Mouse (Mus musculus) neural tube, embryonic 14.5 days (tissue): ENCODE measurements around the gene Six5. TPM values are rescaled to one million over a fixed set of nuclear protein-coding genes. Genes with fewer than 3 reads are reported as not detected.
A peak's percentile ranks its signal among the peaks of the same experiment; 100 is the strongest.

Experiments used
- ATAC-seq: fragments of 200-750 bp; cut with Nextera tagmentation; 2 replicates; pipeline ENCODE4 v1.8.0; 2017; ENCODE audit warnings: low read depth, mild to moderate bottlenecking, moderate TSS enrichment, moderate library complexity
- H3K27ac ChIP-seq: fragments of 300-500 bp; sonication (generic); 2 replicates; pipeline ENCODE4 v1.5.1; 2014; ENCODE audit warnings: low read depth, mild to moderate bottlenecking, control low read depth, low read length, moderate library complexity, mixed read lengths
- H3K27me3 ChIP-seq: fragments of 300-500 bp; sonication (generic); 2 replicates; pipeline ENCODE4 v1.6.1; 2014; ENCODE audit warnings: low read length; ENCODE audit not compliant: control insufficient read depth, insufficient read depth
- H3K36me3 ChIP-seq: fragments of 300-500 bp; sonication (generic); 2 replicates; pipeline ENCODE4 v1.6.1; 2014; ENCODE audit warnings: low read length, mixed read lengths; ENCODE audit not compliant: control insufficient read depth, insufficient read depth
- H3K4me1 ChIP-seq: fragments of 300-500 bp; sonication (generic); 2 replicates; pipeline ENCODE4 v1.6.1; 2014; ENCODE audit warnings: low read length; ENCODE audit not compliant: control insufficient read depth, insufficient read depth
- H3K4me2 ChIP-seq: fragments of 300-500 bp; sonication (generic); 2 replicates; pipeline ENCODE4 v1.6.1; 2014; ENCODE audit warnings: mild to moderate bottlenecking, low read depth, low read length, control low read depth
- H3K4me3 ChIP-seq: fragments of 300-500 bp; sonication (generic); 2 replicates; pipeline ENCODE4 v1.5.1; 2014; ENCODE audit warnings: low read depth, low read length, control low read depth, mixed read lengths
- H3K9ac ChIP-seq: fragments of 300-500 bp; sonication (generic); replicated peaks from 2 replicates; pipeline ENCODE4 v1.6.1; 2014; ENCODE audit warnings: low read depth, mild to moderate bottlenecking, control low read depth, low read length, mixed read lengths
- H3K9me3 ChIP-seq: fragments of 300-500 bp; sonication (generic); 2 replicates; pipeline ENCODE4 v1.6.1; 2016; ENCODE audit warnings: low read length; ENCODE audit not compliant: control insufficient read depth
- WGBS: fragments of 180-500 bp; shearing (Covaris S2); extraction: QIAGEN DNeasy Blood & Tissue Kit; methylation state at CpG from one replicate; pipeline ENCODE4 v1.1.7; 2014; 5-methylcytosine and 5-hydroxymethylcytosine counted together
- polyA plus RNA-seq: library from polyadenylated mRNA; unstranded; fragments of >200 nt; fragmentation: Nextera tagmentation; extraction: Ambion mirVana; gene quantifications from 2 replicates; pipeline ENCODE4 v1.2.1, GENCODE M21; 2014

Gene Six5
- polyA plus RNA-seq, 1 experiment from 2014 or later, result 1.3 TPM

DNA sequence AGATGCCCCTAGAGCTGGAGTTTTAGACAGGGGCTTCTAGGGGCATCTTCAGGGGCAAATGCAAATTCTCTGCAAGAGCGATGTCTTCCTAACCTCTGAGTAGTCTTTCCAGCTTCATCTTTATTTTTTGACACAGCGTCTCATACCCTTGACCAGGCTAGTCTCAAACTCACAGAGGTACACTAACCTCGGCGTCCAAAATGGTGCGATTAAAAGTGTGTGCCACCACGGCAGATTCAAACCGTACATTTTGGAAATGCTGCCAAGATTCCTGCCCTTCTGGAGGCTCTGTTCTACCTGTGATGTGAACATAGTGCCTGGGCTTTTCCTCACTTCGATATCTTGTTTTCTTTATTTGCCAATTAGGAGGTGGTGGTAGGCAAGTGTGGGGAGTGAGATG is 24.7 kb downstream of the Six5 start:
- peak overlapping the region; percentile 18; the same call in 1 of the 2 replicates for H3K4me2 ChIP-seq
- ATAC-seq, result peak; percentile 24
- H3K9ac ChIP-seq, result no peak overlapping the region
- WGBS, result 92% methylated on average over 8 of the region's 8 CpGs
- H3K27ac ChIP-seq, result no peak overlapping the region
- no peaks in the 10 kb centered on the region for H3K36me3 ChIP-seq
- no peaks in the 10 kb centered on the region for H3K27me3 ChIP-seq
- peaks cover 6% of the 10 kb centered on the region; the same call in 1 of the 2 replicates for H3K4me1 ChIP-seq
- H3K4me3 ChIP-seq, result no peak overlapping the region
- no peaks in the 10 kb centered on the region for H3K9me3 ChIP-seq

DNA sequence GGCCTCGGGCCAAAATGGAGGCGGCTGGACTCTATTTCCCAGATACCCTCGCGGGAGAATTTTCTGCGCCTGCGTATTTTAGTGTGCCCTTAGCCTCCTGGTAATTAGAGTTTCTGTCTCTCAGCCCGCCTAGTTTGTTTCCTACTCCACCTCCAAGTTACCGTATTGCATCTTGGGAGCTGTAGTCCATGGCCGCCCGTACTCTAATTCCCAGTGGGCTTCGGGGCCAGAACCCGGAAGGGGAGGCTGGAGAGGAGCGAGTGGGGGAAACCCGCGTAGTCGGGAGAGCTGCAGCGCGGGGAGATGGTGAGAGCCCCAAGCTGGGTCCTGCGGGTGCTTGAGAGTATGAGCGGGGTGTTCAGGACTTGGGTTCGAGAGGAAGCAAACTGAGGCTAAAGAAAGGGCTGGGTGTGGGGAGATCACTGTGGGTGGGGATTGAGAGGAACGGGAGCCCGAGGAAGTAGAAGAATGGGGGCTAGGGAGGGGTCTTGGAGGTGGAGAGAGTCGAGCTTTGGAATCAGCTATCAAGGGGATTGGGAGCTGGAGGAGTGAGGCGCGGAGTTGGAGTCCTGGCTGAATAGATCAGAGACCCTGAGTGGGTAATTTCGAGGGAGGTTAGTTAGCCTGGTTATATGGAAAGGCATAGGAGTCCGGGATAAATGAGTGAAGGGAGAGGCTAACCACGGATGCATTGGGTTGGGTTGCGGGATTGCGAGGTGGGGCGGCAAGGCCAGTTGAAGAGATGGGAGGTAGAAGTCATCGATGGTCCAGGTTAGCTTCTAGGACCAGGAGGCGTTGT is 25.4 kb downstream of the Six5 start, which contains the start of gene Fbxo46:
Gene Fbxo46, plus strand, starts transcription at position 229 of the 799 bp plus-strand sequence.
- peak within 1 kb of the TSS; percentile 71 for H3K9ac ChIP-seq
- peak; percentile 91 for ATAC-seq
- H3K4me3 ChIP-seq, result peak within 1 kb of the TSS; percentile 66
- no peaks in the 10 kb centered on the region for H3K27me3 ChIP-seq
- H3K36me3 ChIP-seq, result no peaks in the 10 kb centered on the region
- H3K27ac ChIP-seq, result peak within 1 kb of the TSS; percentile 46; the same call in 1 of the 2 replicates
- WGBS, result 4% methylated on average over 34 of the region's 34 CpGs
- H3K4me1 ChIP-seq, result peaks cover 6% of the 10 kb centered on the region; the same call in 1 of the 2 replicates
- no peaks in the 10 kb centered on the region for H3K9me3 ChIP-seq
- peak within 1 kb of the TSS; percentile 68 for H3K4me2 ChIP-seq

DNA sequence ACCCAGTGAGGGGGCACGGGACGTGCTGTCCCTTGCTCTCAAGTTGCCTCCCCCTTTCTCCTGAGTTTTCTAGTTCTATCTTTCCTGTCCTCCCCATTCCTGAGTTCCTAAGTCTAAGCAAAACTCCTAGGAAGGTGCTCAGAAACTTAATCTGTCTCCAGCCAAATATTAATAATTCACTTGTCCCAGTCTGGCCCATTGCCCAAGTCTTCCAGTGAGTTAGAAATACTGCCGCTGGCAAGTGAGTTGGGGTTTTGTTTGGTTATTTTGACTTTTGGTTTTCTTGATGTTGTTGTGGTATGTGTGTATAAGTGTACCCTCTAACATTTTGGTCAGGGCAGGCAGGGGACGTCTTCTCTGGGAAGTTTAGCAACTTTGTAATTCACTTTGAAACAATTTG is 27.3 kb downstream of the Six5 start:
- ATAC-seq, result no peak
- Histone ChIP-seq H3K4me3 (no peak overlapping the region), H3K36me3 (no peaks in the 10 kb centered on the region), H3K27ac (no peak overlapping the region), H3K9ac (no peak overlapping the region), H3K4me2 (no peak overlapping the region), H3K27me3 (no peaks in the 10 kb centered on the region), H3K4me1 (peaks cover 6% of the 10 kb centered on the region; the same call in 1 of the 2 replicates), H3K9me3 (no peaks in the 10 kb centered on the region)
- 95% methylated on average over 4 of the region's 4 CpGs for WGBS

DNA sequence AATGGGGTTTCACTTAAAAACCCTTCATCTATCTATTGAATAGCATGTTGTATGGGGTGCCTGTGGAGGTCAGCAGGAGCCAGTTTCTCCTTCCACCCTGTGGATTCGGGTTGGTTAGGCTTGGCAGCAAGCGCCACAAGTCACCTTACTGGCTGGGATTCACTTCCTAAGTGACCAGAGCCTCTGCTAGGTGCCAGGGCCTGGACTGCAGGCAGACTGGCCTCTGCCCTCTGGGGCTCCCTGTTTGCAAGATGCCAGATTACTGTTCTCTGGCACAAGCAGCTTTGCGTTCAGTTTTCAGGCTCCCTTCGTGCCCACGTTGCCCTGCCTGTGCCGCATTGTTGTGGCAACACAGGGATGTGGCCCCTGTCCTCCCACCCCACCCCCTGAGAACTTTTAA is 30.3 kb downstream of the Six5 start:
- H3K4me1 ChIP-seq, result peaks cover 6% of the 10 kb centered on the region; the same call in 1 of the 2 replicates
- WGBS, result 95% methylated on average over 6 of the region's 6 CpGs
- no peak overlapping the region for H3K4me2 ChIP-seq
- no peaks in the 10 kb centered on the region for H3K27me3 ChIP-seq
- ATAC-seq, result no peak
- H3K27ac ChIP-seq, result no peak overlapping the region
- H3K9me3 ChIP-seq, result no peaks in the 10 kb centered on the region
- H3K9ac ChIP-seq, result no peak overlapping the region
- H3K36me3 ChIP-seq, result no peaks in the 10 kb centered on the region
- H3K4me3 ChIP-seq, result no peak overlapping the region

DNA sequence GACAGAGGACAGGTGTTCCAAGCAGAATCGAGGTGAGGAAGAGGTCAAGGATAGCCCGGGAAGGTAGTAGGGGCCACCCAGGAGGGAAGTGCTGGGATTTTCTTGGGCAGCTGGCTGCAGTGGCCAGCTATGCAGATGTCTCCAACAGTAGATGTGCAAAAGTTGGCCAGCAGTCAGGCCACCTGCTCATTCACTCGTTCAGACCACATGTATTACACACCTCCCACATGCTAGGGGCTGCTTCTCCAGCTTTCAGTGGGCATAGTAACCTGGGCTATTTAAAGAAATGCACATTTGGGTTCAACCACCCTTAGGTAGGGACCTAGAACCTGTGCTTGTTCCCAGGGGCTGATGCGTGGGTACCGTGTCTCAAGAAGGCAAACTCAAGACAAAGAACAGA is 33.4 kb downstream of the Six5 start:
- WGBS, result 95% methylated on average over 5 of the region's 5 CpGs
- Histone ChIP-seq H3K36me3 (no peaks in the 10 kb centered on the region), H3K9ac (no peak overlapping the region), H3K4me1 (peaks cover 12% of the 10 kb centered on the region; the same call in 1 of the 2 replicates), H3K4me3 (no peak overlapping the region), H3K27ac (no peak overlapping the region), H3K27me3 (no peaks in the 10 kb centered on the region), H3K4me2 (no peak overlapping the region), H3K9me3 (no peaks in the 10 kb centered on the region)
- ATAC-seq, result no peak

DNA sequence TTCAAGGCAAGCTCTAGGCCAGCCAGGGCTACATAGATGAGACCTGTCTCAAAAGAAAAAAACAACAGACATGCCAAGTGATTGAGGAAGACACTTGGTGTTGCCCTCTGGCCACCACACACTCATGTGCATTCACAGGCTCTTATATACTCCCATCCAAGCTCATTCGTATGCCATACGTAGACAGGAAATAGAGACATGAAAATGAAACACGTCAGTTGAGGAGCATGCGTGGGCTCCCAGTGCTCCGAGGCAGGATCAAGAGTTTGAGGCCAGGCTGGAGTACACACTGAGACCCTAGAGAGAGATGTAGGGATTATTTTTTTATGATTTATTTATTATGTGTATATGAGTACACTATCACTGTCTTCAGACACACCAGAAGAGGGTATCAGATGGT is 35.0 kb downstream of the Six5 start:
- H3K9me3 ChIP-seq, result no peaks in the 10 kb centered on the region
- no peak overlapping the region for H3K4me3 ChIP-seq
- no peaks in the 10 kb centered on the region for H3K36me3 ChIP-seq
- no peak overlapping the region for H3K27ac ChIP-seq
- 96% methylated on average over 5 of the region's 5 CpGs for WGBS
- H3K4me1 ChIP-seq, result peaks cover 12% of the 10 kb centered on the region; the same call in 1 of the 2 replicates
- H3K4me2 ChIP-seq, result no peak overlapping the region
- no peaks in the 10 kb centered on the region for H3K27me3 ChIP-seq
- no peak for ATAC-seq
- no peak overlapping the region for H3K9ac ChIP-seq

DNA sequence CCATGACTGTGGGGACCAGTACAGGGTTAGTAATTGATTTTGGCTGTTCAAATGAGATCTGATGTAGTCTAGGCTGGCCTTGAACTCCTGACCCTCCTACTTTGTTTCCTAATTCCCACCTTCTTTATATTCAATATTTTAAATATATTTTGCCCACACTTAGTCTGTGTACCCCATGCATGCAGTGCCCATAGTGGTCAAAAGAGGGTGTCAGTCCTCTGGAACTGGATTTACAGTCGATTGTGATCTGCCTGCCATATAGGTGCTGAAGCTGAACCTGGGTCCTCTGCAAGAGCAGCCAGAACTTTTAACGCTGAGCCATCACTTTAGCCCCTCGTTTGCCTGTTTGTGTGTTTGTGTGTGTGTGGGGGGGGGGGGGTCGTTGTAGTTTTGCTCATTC is 36.3 kb downstream of the Six5 start:
- peaks cover 12% of the 10 kb centered on the region; the same call in 1 of the 2 replicates for H3K4me1 ChIP-seq
- no peak for ATAC-seq
- H3K36me3 ChIP-seq, result peaks cover 3% of the 10 kb centered on the region
- no peaks in the 10 kb centered on the region for H3K9me3 ChIP-seq
- no peaks in the 10 kb centered on the region for H3K27me3 ChIP-seq
- peak overlapping the region; percentile 88 for H3K27ac ChIP-seq
- H3K4me2 ChIP-seq, result peak overlapping the region; percentile 60
- peak overlapping the region; percentile 43; the same call in 1 of the 2 replicates for H3K4me3 ChIP-seq
- H3K9ac ChIP-seq, result no peak overlapping the region; the same call in 1 of the 2 replicates
- WGBS, result 38% methylated on average over 4 of the region's 4 CpGs

DNA sequence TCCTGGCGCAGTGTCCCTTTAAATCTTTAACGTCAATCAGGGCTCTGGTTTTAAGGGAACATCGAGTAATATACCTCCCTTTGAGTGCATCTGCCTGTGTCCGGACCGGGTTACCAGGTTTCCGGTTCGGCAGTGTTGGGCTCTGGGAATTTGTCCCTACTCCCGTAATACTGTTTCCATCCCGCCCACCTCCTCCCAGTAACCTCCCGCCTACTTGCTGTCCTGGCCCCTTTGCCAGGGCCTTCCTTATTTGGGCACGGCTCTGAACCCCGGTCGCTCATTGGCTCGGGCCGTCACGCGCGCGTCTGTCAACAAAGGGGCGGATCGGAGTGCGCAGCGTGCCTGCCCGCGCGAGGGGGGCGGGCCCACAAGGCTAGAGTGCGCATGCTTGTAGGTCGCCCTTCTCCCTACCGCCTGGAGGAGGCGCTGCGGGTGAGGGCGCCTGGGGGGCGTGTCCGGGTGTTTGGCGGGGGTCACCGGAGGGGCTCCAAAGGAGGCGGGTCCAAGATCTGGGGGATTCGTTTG is 37.0 kb downstream of the Six5 start:
- H3K27ac ChIP-seq, result peak overlapping the region; percentile 88
- H3K9ac ChIP-seq, result peak overlapping the region; percentile 46
- H3K4me3 ChIP-seq, result peak overlapping the region; percentile 43
- H3K36me3 ChIP-seq, result peaks cover 10% of the 10 kb centered on the region
- ATAC-seq, result peak; percentile 98
- no peaks in the 10 kb centered on the region for H3K27me3 ChIP-seq
- H3K9me3 ChIP-seq, result no peaks in the 10 kb centered on the region
- peaks cover 12% of the 10 kb centered on the region; the same call in 1 of the 2 replicates for H3K4me1 ChIP-seq
- H3K4me2 ChIP-seq, result peak overlapping the region; percentile 60
- under 1% methylated on average over 39 of the region's 39 CpGs for WGBS

DNA sequence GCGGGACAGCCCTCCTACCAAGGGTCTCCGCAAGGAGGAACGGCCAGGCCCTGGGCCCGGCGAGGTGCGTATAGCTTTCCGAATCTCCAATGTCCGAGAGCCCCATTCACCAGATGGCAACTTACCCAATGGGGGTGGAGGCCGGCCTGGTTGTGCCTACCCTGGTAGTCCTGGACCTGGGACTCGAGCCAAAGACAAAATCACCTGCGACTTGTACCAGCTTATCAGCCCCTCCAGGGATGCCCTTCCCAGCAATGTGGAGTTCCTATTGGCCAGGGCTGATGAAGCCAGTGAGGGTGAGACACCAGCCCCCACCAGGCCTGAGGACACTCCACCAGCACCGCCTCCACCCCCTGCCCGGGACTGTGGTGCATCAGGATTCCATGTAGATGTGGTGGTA is 41.8 kb downstream of the Six5 start:
- no peak for ATAC-seq
- H3K36me3 ChIP-seq, result peaks cover 37% of the 10 kb centered on the region
- no peak overlapping the region for H3K27ac ChIP-seq
- H3K27me3 ChIP-seq, result no peaks in the 10 kb centered on the region
- H3K9ac ChIP-seq, result no peak overlapping the region
- no peaks in the 10 kb centered on the region for H3K9me3 ChIP-seq
- H3K4me3 ChIP-seq, result no peak overlapping the region
- 97% methylated on average over 13 of the region's 13 CpGs for WGBS
- peaks cover 6% of the 10 kb centered on the region; the same call in 1 of the 2 replicates for H3K4me1 ChIP-seq
- no peak overlapping the region for H3K4me2 ChIP-seq
